Mouse (Mus musculus): Measurements from ENCODE around the gene Lrrk1.

Lrrk1 gene

DNA sequence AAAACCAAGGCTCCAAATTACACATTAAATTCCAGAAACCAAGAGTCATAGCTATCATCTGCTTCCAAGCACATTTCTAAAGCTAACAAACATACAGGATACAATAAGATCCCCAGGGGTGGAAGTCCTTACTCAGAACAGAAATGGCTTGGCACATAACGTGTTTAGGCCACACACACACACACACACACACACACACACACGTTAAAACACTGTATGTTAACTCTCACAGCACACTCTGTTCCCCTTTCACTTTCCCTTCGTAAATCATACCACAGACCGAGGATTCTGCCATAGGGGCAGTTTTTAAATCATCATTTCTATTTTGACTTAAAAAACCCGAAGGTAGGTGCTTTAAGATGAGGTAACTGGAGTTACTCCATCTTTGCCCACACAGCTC lies 3.9 kb downstream of the Lrrk1 start:
- no peak for DNase-seq (ENCODE audit: low read depth, low spot score)

DNA sequence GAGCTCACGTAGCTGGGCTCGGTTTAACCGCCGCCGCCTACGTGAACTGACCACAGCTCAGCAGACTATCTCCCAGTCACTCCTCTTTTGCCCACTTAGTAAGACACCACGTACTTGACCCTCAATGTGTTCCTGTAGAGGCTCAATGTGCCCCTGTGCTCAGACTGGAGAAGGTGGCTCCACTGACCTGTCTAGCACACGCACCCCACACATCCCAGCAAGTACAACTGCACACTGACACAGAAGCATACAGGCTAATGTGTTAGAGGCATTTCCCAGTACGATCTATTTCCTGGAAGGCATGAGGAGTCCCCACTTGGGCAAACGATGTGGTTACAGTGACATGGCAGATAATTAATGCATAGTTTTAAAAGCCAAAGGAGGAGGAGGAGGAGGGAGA lies 11.6 kb downstream of the Lrrk1 start:
- no peak for DNase-seq (ENCODE audit: low read depth, low spot score)

DNA sequence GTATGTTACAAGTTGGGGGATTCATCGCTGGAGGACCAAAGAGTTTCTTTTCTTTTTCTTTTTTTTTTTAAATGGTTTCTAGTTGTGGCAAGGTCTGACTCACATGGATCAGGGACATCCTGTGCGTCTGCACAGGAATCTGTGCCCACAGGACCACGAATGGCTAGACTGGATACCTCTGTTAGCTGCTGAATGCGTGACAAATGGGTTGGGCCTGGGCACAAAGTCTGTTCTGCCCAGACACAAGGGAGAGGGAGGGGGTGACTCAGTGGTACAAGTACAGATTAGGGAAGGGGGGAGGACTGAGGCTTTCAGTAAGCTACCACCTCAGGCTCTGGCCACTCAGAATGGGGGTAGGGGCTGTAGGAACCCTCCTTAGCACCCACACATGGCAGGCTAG lies 12.4 kb downstream of the Lrrk1 start:
- DNase-seq (ENCODE audit: low read depth, low spot score), result no peak

DNA sequence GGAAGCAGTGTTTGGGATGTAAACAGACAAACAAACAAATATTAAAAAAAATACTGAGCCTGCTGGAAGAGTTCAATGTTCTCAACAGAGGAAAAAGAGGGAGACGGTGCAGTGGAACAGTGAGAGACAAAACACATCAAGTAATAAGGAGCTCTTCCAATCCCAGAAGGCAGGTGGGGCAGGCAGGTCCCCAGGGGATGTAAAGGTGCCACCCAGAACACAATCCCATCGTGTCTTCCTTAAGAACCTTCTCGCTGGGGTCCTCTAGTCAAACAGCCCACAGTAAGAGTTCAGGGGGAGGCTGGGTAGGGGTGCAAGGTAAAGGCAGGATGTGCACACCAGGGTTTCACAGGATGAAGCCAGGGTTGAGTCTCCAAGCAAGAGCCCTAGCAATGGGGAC lies 14.8 kb downstream of the Lrrk1 start:
- no peak for DNase-seq (ENCODE audit: low read depth, low spot score)

DNA sequence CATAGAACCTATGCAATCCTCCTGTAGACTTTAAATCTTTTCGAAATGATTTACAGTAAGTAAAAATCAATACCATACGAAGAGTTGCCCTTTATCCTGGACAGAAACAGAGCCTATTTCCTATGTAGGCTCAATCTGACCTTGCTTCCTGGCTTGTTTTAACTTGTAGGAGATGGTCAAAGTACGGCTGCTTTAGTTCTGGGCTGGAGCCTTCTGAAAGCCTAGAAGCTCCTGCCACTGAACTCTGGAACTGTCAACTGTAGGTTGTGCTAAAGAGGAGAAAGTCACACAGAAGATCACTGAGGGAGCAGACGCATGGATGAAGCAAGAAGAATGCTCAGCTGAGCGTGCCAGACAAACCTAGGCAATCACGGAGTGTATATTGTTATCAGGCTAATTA lies 17.2 kb downstream of the Lrrk1 start:
- DNase-seq (ENCODE audit: low read depth, low spot score), result no peak

DNA sequence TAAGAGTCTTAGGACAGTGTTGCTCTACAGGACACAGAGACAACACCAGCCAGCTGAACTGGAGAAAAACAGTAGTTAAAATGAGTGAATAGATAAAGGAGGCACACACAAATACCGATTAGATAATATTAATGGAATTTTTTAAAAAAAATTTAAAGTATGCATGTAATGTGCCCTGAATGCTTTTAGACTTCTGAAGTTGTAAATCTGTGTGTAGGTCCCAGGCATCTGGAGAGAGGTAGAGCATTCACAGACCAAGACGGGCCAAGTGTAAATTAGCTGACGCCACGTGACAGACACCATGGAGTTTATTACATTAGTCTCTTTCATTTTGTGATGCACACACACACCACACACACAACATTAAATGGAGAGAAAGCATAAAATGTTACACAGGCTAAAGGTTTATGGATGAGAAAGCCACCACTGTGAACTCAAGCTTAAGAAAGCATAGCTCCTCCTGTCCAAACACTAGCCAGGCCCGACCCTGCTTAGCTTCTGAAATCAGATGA lies 18.2 kb downstream of the Lrrk1 start:
- no peak for DNase-seq (ENCODE audit: low read depth, low spot score)

DNA sequence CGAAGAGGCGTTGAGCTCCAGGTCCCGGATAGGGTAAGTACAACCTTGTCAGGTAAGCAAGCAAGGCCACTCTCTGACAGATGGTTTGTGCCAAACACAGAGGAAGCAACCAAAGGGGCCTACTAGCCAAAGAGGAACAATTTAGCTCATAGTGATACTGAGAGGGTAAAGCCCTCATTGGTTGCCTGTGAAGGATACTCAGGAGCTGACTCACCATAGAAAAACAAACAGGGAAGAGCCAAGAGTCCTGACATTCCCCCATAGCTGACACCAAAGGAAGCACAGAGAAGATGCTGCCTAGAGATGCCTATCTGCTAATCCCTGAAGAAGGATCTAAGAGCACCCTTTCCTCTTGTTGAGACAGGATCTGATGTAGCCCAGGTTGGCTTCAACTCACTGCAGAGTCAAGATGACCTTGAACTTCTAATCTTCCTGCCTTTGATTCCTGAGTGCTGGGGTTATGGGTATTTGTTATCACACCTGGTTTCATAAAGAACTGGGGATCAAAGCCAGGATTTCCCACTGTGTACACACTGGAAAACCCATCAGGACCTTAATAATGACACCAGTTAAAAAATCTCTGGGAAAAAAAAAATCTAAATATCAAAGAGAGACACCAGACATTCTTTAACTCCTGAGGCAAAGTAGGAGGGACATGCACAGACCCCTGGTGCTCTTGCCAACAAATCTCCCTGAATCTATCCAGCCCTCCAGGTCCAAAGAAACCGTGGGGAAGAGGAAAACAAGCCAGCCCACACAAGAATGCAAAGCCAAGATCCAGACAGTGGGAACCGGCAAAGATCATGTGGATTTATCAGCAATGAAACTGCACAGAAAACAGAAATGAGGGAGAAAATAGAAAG lies 18.8 kb downstream of the Lrrk1 start:
- no peak for DNase-seq (ENCODE audit: low read depth, low spot score)

DNA sequence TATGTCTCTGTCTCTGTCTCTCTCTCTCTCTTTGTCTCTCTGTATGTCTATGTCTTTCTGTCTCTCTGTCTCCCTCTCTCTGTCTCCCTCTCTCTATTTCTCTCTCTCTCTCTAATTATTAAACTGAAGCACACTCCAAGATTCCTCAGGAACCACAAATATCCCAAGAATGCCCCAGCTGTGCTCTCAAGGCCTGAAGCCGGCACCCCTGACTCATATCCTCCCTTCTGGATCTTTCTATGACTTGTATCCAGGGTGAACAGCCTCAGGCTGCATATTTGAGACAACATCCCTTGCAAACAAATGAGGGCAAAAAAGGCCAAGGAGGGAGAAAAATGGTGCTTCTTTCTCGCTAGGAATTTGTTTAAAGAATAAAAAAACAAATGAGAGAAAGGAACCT lies 22.2 kb downstream of the Lrrk1 start, which contains the start of gene Gm10974:
Gene Gm10974, plus strand, starts transcription at position 2 of the 400 bp plus-strand sequence.
- DNase-seq (ENCODE audit: low read depth, low spot score), result no peak

DNA sequence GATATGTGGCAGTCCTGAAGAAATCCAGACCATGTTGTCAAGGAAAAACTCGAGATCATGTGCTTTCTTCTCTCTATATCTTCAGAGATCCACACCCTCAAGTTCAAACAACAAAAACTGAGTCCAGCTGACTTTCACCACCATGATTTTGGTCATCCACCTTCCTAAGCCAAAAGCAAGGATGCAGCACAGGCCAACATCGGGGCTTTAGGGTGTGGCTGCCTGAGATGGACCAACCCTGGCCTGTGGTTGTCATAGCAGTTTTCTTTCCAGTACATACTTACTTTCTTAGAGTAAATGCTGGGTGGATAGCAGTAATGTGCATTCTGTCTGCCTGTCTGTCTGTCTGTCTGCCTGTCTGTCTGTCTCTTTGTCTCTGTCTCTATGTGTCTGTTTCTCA lies 22.7 kb downstream of the Lrrk1 start:
- DNase-seq (ENCODE audit: low read depth, low spot score), result no peak

DNA sequence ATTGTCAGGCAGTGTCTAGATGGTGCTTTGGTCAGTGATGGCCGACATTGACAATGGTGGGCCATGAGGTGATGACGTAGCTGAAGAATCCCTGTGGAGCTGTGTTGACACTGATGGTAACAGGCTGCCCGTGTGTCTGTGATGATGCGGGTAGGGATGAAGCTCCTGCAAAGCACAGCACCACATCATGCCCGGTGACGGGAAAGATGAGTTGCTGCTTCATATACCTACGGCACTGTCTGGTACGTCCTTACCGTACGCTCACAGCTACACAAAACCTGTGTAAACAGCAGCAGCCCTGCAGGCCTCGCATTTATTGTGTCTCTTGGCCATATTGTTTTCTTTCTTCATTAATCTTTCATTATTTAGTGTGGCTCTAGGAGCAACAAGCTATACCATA lies 23.7 kb downstream of the Lrrk1 start:
- no peak for DNase-seq (ENCODE audit: low read depth, low spot score)

DNA sequence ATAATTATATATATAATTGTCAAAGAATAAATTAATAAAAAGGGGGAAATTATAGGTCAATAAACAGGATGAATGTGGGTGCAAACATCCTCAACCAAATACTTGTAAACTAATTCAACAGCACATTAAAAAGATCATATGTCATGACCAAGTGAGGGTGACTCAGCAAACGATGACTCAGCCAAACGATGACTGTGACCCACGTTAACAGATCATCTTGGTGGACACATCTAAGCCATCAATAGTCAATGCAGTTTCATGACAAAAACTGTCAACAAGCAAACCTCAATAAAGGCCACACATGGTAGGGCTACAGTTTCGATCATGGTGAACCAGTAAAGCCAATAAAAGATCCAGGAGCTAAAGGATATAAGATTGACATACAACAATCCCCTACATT lies 29.1 kb downstream of the Lrrk1 start:
- no peak for DNase-seq (ENCODE audit: low read depth, low spot score)

DNA sequence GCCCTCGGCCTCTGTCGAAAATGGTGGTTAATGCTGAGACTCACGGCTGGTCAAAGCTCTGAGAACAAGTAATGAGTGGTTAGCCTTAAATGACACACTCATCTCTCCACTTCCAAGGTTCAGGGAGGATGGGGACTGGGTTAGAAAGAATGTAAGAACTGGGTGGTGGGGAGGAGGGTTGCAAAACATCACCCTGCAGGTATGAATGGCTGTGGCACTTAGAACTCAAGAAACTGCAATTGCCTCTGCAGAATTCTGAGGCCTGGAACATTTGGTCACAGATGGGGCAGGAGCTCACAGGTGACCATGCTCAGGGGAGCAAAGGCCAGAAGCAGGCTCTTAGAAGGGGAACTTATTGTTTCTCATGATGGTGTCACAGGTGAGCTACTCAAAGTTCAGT lies 29.7 kb downstream of the Lrrk1 start:
- DNase-seq (ENCODE audit: low read depth, low spot score), result no peak

DNA sequence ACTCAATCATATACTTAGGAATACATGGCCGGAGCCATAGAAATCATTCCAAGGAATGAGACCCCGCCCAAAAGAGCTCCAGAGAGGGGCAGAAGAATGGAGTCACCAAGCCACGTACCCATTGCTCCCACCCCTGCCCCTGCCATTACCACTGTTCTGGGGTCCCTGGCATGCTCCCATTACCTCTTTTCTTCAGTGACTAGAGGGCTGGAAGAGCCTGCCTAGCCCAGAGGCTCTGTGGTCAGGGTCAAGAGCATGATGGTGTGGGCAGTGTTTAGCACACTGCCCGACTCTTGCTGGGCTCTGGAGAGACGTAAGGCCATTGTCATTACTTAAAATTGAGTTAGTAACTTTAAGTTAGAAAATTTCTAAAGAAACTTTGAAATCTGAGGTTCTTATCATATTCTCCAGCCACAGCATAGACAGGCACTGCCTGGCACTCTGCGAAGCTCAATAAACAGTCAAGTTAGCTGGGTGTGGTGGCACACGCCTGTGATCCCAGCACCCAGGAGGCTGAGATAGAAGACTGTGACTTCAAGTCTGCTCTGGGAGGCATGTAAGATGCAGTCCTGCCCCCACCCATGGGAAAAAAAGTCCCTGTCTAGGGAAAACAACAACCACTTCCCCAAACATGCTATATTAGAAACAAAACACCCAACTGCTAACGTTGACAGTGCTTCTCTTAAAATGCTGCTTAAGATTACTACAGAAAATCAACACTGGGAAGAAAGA lies 32.2 kb downstream of the Lrrk1 start:
- DNase-seq (ENCODE audit: low read depth, low spot score), result no peak

DNA sequence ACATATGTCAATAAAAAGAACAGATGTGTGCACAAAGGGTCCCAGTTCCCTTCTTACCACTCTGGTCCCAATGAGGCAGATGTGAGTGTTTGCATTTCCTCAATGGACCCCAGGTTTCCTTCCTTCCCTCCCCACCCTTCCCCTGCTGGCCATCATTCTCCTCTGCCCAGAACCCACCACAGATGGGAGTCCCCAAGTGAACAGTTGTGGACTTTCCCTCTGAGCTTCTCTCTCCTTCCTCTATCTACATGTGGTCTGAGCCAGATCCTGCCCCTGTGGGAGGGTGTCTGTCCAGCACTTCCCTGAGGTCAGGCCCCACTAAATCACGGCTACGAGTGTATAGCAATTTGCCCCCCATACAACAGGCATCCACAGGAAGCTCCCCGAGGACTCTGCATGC lies 33.2 kb downstream of the Lrrk1 start:
- DNase-seq (ENCODE audit: low read depth, low spot score), result no peak

DNA sequence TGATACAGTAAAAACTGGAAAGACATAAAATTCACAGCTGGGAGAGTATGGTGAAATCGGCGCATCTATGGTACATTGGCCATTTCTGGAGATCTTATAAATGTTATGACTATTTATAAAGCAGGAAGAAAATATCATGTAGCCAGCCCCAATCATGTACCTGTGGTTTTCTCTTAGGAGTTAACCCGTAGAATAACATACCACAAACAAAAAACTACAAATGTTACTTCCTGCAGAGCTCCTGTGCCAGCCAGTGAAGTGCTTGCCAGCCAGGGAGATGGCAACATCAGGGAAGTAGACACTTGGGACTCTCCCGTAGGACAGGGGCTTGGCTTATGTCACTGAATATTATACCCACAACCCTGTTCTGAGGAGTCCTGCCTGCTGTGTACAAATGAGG lies 37.1 kb downstream of the Lrrk1 start:
- DNase-seq (ENCODE audit: low read depth, low spot score), result no peak

DNA sequence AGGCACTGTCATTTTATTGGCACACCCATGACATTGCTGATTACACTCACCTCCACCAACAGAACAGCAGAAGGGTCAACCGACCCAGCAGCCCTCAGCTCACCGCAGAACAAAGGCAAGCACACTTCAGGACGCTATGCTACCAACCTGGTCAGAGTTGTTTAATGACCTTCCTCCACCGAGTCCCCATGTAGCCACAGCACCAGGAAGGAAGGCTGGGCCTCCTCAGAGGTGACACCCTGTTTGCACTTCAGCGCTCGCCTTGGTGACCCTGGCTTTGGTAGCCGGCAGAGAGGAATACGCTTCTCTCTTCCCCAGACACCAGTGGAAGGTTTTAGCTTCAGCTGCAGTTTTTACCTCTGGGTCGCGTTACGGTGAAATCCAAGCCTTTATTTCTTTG lies 38.5 kb downstream of the Lrrk1 start:
- no peak for DNase-seq (ENCODE audit: low read depth, low spot score)

DNA sequence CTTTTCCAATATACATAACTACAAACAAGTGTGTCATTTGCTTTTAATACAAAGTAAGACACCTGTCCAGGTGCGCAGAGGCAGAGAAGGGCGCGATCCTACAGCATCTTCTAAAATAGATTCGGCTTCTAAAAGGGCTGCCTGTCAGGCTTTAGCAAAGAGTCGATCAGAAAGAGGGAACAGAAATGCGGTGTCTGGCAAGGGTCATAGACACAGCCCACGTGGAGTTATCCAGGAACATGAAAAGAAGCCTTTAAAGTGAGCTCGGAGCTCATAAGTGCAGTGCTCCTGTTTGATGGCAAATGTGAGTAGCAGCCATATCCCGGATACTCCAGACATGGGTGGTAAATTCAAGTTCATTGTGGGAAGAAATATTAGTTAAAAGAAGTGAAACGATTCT lies 39.6 kb downstream of the Lrrk1 start:
- no peak for DNase-seq (ENCODE audit: low read depth, low spot score)

DNA sequence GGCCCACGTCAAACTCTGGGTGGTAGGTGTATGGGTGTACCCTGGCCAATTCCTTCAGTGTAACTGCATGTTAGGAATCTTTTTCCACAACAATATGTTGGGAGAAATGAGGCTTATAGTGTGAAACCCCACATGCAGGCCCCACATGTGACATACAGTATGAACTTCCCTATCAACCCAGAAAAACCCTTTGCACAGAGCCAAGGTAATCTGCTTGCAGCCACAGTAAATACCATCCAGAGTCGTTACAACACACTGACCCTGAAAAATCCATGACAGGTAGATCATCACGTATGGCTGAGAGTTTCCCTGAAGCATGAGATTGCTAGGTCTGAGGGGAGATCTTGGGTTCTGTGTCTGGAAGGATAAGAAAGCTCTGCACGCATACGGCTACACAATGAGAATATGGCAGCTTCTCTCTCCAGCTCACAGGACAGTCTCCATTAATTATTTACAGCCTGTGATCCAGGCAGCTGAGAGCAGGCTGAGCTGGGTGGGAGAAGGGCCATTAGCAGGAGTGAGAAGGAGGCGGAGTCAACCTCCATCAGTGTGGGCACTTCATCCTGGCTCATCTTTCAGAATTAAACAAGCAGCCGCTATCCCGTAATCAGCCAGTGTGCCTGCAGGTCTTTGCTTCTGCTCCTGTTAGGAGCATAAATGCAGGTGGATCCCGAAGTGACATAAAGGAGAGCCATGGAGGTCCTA lies 41.0 kb downstream of the Lrrk1 start:
- no peak for DNase-seq (ENCODE audit: low read depth, low spot score)

DNA sequence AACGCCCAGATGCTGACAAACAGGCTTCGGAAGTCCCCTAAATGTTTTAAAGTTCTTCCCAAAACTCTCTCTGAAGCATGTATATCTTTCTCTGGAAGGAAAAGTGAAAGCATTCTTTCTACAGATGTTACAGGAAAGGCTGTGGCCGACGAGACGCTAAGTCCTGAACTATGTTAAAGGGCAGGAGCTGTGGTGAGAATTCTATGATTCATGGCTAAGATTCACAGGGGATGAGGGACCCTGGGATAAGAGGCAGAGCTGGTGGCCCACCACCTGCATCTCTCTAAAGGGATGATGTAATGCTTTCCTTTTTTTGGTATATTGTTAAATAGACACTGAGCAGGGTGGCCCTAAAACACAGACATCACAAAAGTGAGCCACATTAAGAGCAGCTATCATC lies 44.8 kb downstream of the Lrrk1 start:
- no peak for DNase-seq (ENCODE audit: low read depth, low spot score)

DNA sequence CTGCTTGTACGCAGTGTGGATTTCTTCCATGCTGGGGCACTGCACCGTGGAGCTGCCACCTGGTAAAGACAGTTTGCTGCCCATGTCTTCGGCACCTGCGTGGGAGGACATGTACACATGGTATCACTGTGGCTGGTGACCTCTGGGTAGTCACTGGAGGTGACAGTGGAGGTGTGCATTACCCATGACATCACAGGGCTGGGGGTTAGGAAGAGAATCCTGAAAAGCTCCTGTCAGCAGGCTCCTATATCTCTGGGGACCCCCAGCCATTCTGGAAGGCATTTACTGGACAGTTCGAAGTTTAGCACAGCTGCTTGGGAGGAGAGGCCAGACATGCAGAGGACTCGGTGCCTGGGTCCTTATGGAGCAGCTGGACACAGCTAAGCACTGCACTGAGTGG lies 45.3 kb downstream of the Lrrk1 start:
- no peak for DNase-seq (ENCODE audit: low read depth, low spot score)

DNA sequence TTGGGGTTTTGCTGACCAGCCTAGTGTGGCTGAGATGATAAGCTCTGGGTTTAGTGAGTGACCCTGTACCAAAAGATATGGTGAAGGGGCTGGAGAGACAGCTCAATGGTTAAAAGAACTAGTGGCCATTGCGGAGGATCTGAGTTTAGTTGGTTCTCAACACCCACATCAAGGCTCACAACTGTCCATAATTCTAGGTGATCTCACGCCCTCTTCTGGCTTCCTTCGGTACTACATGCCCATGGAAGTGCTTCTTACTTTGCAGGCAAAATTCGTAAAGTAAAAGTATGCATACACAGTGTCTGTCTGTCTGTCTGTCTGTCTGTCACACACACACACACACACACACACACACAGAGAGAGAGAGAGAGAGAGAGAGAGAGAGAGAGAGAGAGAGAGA lies 45.8 kb downstream of the Lrrk1 start:
- DNase-seq (ENCODE audit: low read depth, low spot score), result peak; percentile 20

DNA sequence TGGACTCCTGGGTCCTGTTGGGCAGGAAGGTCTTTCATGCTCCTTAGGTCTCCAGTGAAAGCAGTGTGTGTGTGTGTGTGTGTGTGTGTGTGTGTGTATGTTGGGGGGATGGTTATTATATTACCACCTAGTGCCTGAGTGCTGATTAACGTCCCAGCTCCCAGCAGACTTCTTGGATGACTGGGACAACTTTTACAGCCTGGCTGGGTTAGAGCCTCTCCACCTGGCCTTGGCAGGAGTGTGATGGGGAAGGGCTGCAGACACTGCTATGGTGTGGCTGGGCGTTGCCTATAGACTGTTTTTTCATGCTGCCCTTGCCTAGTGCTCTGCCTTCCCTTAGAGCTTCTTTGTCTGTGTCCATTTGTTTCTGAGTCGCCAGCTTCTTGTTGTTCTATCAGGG lies 48.1 kb downstream of the Lrrk1 start:
- DNase-seq (ENCODE audit: low read depth, low spot score), result no peak
